In the genomic region with DNA sequence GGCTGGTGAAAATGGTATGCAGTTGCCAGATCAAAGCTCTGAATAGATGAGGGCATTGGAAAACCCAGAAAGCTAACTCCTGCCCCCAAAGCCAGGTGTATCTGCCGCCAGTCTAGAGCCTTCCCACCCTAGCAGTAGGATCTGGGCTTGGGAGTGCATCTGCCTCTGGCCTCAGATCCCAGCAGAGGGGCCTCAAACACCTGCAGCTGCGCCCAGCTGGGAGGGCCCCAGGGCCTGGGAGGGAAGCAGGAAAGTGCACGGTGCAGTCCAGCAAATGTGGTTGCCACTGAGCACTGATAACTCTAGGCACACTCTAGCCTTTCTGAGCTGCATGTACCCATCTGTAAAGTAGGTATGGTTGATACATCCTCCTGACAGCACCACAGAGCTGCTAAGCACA, we compare ENCODE assay signal across 22 mouse cellular contexts. TPM values are rescaled to one million over a fixed set of nuclear protein-coding genes. Genes with fewer than 3 reads are reported as not detected.
"Had no signal": no experiment of that assay in that cellular context is flagged by ENCODE, and none has a peak within 500 bp of the region (broad histone marks: within the 10 kb centered on the region; RNA-seq: fewer than 3 reads in every experiment).

No protein-coding gene starts in this region.

- H3K27me3 ChIP-seq: kidney, embryonic 15.5 days; liver, embryonic 13.5 days; midbrain, embryonic 12.5 days; midbrain, embryonic 15.5 days; neural tube, embryonic 12.5 days; neural tube, embryonic 15.5 days had no signal

- H3K27ac ChIP-seq: kidney, embryonic 15.5 days; left cerebral cortex, adult 2 months; liver, embryonic 13.5 days; midbrain, embryonic 12.5 days; neural tube, embryonic 12.5 days; neural tube, embryonic 15.5 days had no signal

- H3K9me3 ChIP-seq: kidney, embryonic 15.5 days; liver, embryonic 13.5 days; midbrain, embryonic 12.5 days; midbrain, embryonic 15.5 days; neural tube, embryonic 12.5 days; neural tube, embryonic 15.5 days had no signal

- H3K9ac ChIP-seq: kidney, embryonic 15.5 days; liver, embryonic 13.5 days; midbrain, embryonic 12.5 days; neural tube, embryonic 12.5 days; neural tube, embryonic 15.5 days had no signal

- ATAC-seq: midbrain, embryonic 15.5 days had no signal

- H3K4me3 ChIP-seq: kidney, embryonic 15.5 days; left cerebral cortex, adult 2 months; liver, embryonic 13.5 days; midbrain, embryonic 12.5 days; midbrain, embryonic 15.5 days; neural tube, embryonic 12.5 days; neural tube, embryonic 15.5 days had no signal

- H3K4me2 ChIP-seq: kidney, embryonic 15.5 days; liver, embryonic 13.5 days; midbrain, embryonic 12.5 days; midbrain, embryonic 15.5 days; neural tube, embryonic 12.5 days; neural tube, embryonic 15.5 days had no signal

- DNase-seq: kidney, adult 11 months; kidney, adult 8-10 months; kidney, postnatal 10 days; kidney, postnatal 36 days; layer of hippocampus, postnatal 36 days; liver, embryonic 13.5 days; lung, adult 2 months; lung, postnatal 14 days; lung, postnatal 4 days; right cerebral cortex, adult 18-20 months; right cerebral cortex, postnatal 14 days; right cerebral cortex, postnatal 4 days; thymus, adult 18-20 months; thymus, postnatal 4 days had no signal

RNA-seq across cellular contexts. Expression of a gene that starts 32.0 kb away (rescaled TPM):
- total RNA-seq: megakaryocyte progenitor cell, adult 5-6 weeks; megakaryocyte-erythroid progenitor cell, adult 5-6 weeks had no signal
